Mouse (Mus musculus) heart, postnatal 4 days (tissue): ENCODE data around the gene Gm8104. TPM values are rescaled to one million over a fixed set of nuclear protein-coding genes. Genes with fewer than 3 reads are reported as not detected.
"Not testable (repeated sequence)": the region's sequence is repeated elsewhere in the genome, so short reads cannot be mapped to it uniquely, and the experiment has no call there.

Experiments used
- DNase-seq: peaks from one replicate; pipeline ENCODE4 v3.0.0; 2021
- total RNA-seq, 2 experiments: library from RNA; stranded (reverse); gene quantifications; 2 replicates each; pipeline ENCODE4 v1.2.3; 2021

Gene Gm8104
- total RNA-seq, result not detected

- DNase-seq, result not testable (repeated sequence)
Observed at GRCm38 (mm10) chr14:43100301-43100700, at the start of gene Gm8104. TSS of gene Gm8104 (plus strand) at chr14:43100601.

- DNase-seq, result not testable (repeated sequence)
Observed at GRCm38 (mm10) chr14:43058063-43058462, 42.3 kb upstream of the Gm8104 start.

DNA sequence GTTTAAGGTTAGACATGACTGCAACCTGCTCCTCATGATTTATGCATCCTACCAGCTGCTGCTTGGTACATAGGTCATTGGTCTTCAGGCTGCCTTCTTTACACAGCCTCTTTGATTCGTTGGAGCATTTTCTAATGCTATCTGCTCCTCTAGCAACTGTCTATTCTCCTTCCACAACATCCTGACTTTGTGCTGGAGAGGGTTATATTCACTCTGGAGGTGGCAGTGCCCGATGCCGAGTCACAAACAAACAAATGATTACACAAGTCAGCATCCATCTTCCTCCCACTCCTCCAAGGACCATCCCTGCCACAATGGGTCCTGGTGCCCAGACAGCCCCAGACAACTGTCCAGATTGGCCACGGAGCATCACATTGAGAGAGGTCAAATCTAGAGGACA, 40.2 kb upstream of the Gm8104 start:
- DNase-seq, result not testable (repeated sequence)

DNA sequence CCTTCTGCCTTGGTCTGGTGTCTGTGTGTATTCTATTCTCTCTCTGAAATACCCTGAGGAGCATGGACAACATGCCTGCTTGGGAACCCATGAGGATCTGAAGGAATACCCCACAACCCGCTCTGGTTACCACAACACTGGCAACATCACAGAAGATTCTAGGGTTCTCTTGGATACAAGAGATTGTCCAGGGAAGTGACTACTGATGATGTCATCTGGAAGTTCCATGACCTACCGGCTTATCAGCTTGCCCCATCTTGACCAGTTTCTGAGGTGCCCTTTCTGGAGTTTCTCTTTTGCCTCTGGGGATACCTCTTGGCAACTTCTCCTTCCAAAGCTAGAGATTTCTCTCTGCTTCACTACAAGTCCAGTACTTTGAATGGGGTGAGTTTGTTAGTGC, 23.9 kb upstream of the Gm8104 start, which contains the start of gene Gm8094:
Gm8094 (minus strand) TSS at position 101 of the 400 bp plus-strand sequence.
- not testable (repeated sequence) for DNase-seq

GRCm38 (mm10) chr14:43084936-43085730, 15.3 kb upstream of the Gm8104 start:
- DNase-seq, result peak; percentile 6

DNA sequence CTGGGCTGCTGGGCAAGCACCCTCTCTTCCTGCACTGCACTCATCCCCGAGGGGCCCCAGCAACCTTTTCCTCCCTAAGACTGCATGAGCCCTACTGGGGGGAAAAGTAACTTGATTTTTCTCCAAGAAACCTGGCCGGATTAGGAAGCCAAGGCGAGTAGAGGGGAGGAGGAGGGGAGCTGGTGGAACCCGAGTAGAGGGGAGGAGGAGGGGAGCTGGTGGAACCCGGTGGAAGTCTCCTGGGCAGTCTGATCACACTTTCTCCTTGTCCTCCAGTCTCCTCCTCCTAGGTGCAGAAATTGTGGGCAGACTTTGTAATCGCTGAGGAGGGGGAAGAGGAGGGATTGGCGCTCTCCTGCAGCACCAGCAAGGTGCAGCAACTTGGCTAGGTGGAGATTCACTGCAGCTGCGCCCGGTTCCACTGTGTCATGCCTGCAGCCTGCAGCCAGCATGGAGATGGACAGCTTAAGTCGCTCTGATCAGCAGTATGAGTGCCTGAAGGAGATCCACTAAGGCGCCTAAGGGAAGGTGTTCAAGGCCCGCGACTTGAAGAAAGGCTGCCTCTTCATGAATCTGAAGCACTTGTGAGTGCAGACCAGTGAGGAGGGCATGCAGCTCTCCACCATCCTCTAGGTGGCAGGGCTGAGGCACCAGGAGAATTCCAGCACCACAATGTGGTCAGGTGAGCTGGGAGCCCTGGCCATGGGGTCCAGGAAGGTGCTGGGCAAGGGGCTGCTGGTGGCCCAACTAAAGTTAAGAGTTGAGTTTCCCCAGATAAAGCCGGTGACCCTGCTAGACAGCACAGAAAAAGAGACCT, 11.1 kb upstream of the Gm8104 start:
- DNase-seq, result not testable (repeated sequence)

- not testable (repeated sequence) for DNase-seq
Observed at GRCm38 (mm10) chr14:43119673-43120072, 19.3 kb downstream of the Gm8104 start.

DNA sequence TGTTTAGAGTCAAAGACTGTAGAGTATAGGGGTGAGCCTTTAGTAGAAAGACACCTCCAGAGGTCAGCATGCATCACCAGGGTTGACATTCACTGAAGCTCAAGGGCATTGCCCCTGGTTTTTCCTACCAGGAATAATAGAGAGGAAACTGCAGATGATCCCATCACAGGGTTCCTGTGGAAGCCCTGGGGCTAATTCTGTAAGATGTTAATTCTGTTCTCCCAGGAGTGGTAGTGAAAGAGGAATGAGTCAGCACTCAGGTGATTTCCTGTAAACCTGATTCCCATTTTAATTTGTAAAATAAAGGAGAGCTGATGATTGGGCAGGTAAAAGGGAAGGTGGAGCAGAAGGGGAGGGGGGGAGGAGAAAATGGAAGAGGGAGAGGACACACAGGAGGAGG, 25.9 kb downstream of the Gm8104 start:
- DNase-seq, result not testable (repeated sequence)

Other genes with a start within 250 kb of the Gm8104 start
- not detected for gene Gm21977, start 247.1 kb upstream of the Gm8104 start, total RNA-seq
- not detected for gene Gm8082, start 107.0 kb upstream of the Gm8104 start, total RNA-seq
- not detected for gene Gm10376, start 85.0 kb upstream of the Gm8104 start, total RNA-seq
- not detected for gene Gm8094, start 24.0 kb upstream of the Gm8104 start, total RNA-seq
- not detected for gene Gm7233, start 79.3 kb downstream of the Gm8104 start, total RNA-seq
- gene Gm8122, start 134.7 kb downstream of the Gm8104 start, total RNA-seq, result not detected
- gene Gm8126, start 158.0 kb downstream of the Gm8104 start, total RNA-seq, result not detected
- gene Gm9732, start 174.4 kb downstream of the Gm8104 start, total RNA-seq, result not detected
- gene Gm8127, start 193.2 kb downstream of the Gm8104 start, total RNA-seq, result not detected
- not detected for gene 1700001F09Rik, start 247.2 kb downstream of the Gm8104 start, total RNA-seq